Mouse (Mus musculus): Measurements from ENCODE around the gene Rapgef4. TPM values are rescaled to one million over a fixed set of nuclear protein-coding genes. Genes with fewer than 3 reads are reported as not detected.

Rapgef4 gene
- polyA plus RNA-seq, 1 experiment from 2014 or later: 5.0 TPM

- Histone ChIP-seq H3K27me3 (replicated peaks; ENCODE audit: insufficient read depth, low read length) (no peaks in the 10 kb centered on the region), H3K4me2 (replicated peaks; ENCODE audit: low read depth, low read length) (no peak overlapping the region), H3K36me3 (ENCODE audit: insufficient read depth, low read length) (0 out of 2 replicates have a peak, but pooled peaks cover 3% of the 10 kb centered on the region), H3K4me3 (ENCODE audit: low read depth, low read length) (no peak overlapping the region), H3K27ac (ENCODE audit: low read length) (no peak overlapping the region), H3K9ac (replicated peaks; ENCODE audit: low read depth) (no peak overlapping the region), H3K4me1 (ENCODE audit: insufficient read depth, low read depth, low read length) (no peaks in the 10 kb centered on the region), H3K9me3 (ENCODE audit: low read length) (no peaks in the 10 kb centered on the region)
- DNase-seq (ENCODE audit: low spot score): no peak
- ATAC-seq: no peak
- TF ChIP-seq EP300 (IDR thresholded peaks at IDR 0.05) (no peak), CTCF (IDR thresholded peaks at IDR 0.05) (no peak)
- WGBS: 87% methylated on average over 7 of the region's 7 CpGs
These were observed 324.7 kb downstream of the Rapgef4 start for GRCm38 (mm10) chr2:72305738-72306137.

Other genes with a start within 250 kb of the Rapgef4 start
- 78.2 and 79.1 TPM in 2 replicates for gene Itga6, start 235.6 kb upstream of the Rapgef4 start, polyA plus RNA-seq (2015; fragmentation: Nextera tagmentation; extraction: Ambion mirVana)
- gene Pdk1, start 108.0 kb upstream of the Rapgef4 start, polyA plus RNA-seq (2015; fragmentation: Nextera tagmentation; extraction: Ambion mirVana): 21.1 and 21.8 TPM in 2 replicates

Data from lung, postnatal 0 days (tissue).